Mouse (Mus musculus) small intestine, adult 2 months (tissue): Measurements from ENCODE around the gene Nod2. TPM values are rescaled to one million over a fixed set of nuclear protein-coding genes. Genes with fewer than 3 reads are reported as not detected.

Experiments used
- H3K27ac ChIP-seq: fragments of 200-500 bp; 2 replicates; pipeline ENCODE4 v1.5.1; 2012; ENCODE audit warnings: low read depth, low read length, control low read depth, inconsistent platforms; ENCODE audit not compliant: insufficient read depth
- H3K27me3 ChIP-seq: fragments of 200-500 bp; 2 replicates; pipeline ENCODE4 v1.6.1; 2012; ENCODE audit warnings: mild to moderate bottlenecking, moderate library complexity, low read length, inconsistent platforms; ENCODE audit not compliant: control insufficient read depth, insufficient read depth
- H3K36me3 ChIP-seq: fragments of 200-500 bp; 2 replicates; pipeline ENCODE4 v1.6.1; 2012; ENCODE audit warnings: mild to moderate bottlenecking, low read length, control low read depth, inconsistent platforms; ENCODE audit not compliant: control insufficient read depth, insufficient read depth
- H3K4me1 ChIP-seq: fragments of 200-500 bp; 2 replicates; pipeline ENCODE4 v1.6.1; 2012; ENCODE audit warnings: low read length, inconsistent platforms, mixed read lengths; ENCODE audit not compliant: control insufficient read depth, insufficient read depth, insufficient read length
- H3K4me3 ChIP-seq: fragments of 200-500 bp; 2 replicates; pipeline ENCODE4 v1.5.1; 2012; ENCODE audit warnings: low read depth, mild to moderate bottlenecking, control low read depth, inconsistent platforms, low read length, moderate library complexity
- CTCF ChIP-seq: fragments of 200-500 bp; IDR thresholded peaks from 2 replicates; pipeline ENCODE4 v1.5.1; 2012; ENCODE audit warnings: low read depth, mild to moderate bottlenecking, control low read depth, inconsistent platforms, low read length, moderate library complexity, mixed read lengths; ENCODE audit not compliant: insufficient replicate concordance, insufficient read length; ENCODE audit errors: extremely low read depth
- POLR2A ChIP-seq: fragments of 200-500 bp; IDR thresholded peaks from 2 replicates; pipeline ENCODE4 v1.6.1; 2012; ENCODE audit warnings: low read depth, mild to moderate bottlenecking, control low read depth, inconsistent platforms, low read length, moderate library complexity
- WGBS: fragments of 180-500 bp; shearing (Covaris S2); methylation state at CpG from one replicate; pipeline ENCODE4 v1.1.7; 2018; 5-methylcytosine and 5-hydroxymethylcytosine counted together
- polyA plus RNA-seq: library from polyadenylated mRNA; depleted of rRNA; stranded (reverse); fragments of >200 nt; gene quantifications from 2 replicates; pipeline ENCODE4 v1.2.3, GENCODE M21; 2012

The Nod2 gene
- polyA plus RNA-seq, 1 experiment: 2.2 TPM

DNA sequence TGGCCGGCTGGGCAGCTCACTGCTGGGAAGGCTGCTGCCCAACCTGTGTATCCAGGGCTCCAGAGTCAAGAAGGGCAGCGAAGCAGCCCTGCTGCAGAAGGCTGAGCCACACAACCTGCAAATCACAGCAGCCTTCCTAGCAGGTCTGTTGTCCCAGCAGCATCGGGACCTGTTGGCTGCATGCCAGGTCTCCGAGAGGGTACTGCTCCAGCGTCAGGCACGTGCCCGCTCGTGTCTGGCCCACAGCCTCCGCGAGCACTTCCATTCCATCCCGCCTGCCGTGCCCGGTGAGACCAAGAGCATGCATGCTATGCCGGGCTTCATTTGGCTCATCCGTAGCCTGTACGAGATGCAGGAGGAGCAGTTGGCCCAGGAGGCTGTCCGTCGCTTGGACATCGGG is 17.8 kb downstream of the Nod2 start:
- Histone ChIP-seq H3K36me3 (peaks cover 4% of the 10 kb centered on the region; the same call in 1 of the 2 replicates), H3K4me3 (no peak overlapping the region), H3K27ac (no peak overlapping the region), H3K4me1 (peaks cover 24% of the 10 kb centered on the region), H3K27me3 (no peaks in the 10 kb centered on the region)
- WGBS: 81% methylated on average over 19 of the region's 19 CpGs
- TF ChIP-seq CTCF (no peak), POLR2A (no peak)

DNA sequence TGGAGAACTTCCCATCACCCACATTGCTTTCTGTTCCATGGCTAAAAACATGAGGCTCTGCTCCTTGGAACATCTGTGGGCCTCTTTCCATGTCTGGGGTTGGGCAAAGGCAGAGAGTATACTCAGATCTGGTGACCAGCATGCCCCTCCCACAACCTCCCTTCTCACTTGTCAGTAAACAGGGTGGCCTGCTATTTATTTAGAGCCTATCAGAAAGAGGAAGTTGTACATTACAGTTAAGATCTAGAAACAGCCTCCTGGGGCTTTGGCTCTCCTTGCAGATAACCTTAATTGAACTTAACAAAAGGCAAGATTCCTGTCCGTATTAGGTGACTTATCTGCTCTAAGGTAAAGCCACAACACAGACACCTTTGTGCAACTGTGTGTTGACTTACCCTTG is 19.3 kb downstream of the Nod2 start:
- TF ChIP-seq POLR2A (no peak), CTCF (no peak)
- H3K4me1 ChIP-seq: peaks cover 24% of the 10 kb centered on the region
- peak overlapping the region; percentile 62 for H3K27ac ChIP-seq
- WGBS: 3% methylated on average over 1 of the region's 1 CpGs
- H3K27me3 ChIP-seq: no peaks in the 10 kb centered on the region
- H3K36me3 ChIP-seq: no peaks in the 10 kb centered on the region
- H3K4me3 ChIP-seq: no peak overlapping the region

DNA sequence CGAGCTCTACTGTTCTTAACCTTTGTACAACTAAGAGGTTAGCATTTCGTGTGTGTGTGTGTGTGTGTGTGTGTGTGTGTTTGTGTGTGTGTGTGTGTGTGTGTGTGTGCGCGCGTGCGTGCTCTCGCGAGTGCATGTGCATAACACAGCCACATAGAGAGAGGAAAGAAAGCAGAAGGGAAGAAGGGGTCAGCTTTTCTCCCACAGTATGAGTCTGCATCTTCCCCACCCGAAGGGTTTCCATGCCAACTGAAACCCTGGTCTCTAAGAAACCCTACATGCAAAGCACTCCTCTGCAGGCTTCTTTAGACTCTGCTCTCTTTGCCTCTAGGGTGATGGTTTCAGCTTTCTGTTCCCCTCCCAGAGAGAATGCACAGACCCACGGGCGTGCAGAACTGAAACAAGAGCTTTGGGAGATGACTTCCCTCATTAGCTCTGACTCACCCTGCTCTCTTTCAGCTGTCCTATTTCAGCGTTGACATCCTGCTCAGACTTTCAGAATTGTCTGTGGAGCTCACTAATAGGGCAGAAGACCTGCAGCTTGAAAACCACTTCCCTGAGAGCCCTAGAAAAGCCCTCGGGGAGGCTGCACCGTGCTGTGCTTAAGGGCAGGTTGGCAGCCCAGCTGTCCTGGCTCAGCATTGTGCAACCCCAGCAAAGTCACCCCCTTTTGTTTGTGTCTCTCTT is 21.4 kb downstream of the Nod2 start:
- no peaks in the 10 kb centered on the region for H3K27me3 ChIP-seq
- H3K4me1 ChIP-seq: peaks cover 24% of the 10 kb centered on the region
- 71% methylated on average over 14 of the region's 14 CpGs for WGBS
- TF ChIP-seq POLR2A (no peak), CTCF (no peak)
- peak overlapping the region; percentile 77 for H3K27ac ChIP-seq
- no peak overlapping the region for H3K4me3 ChIP-seq
- H3K36me3 ChIP-seq: no peaks in the 10 kb centered on the region

DNA sequence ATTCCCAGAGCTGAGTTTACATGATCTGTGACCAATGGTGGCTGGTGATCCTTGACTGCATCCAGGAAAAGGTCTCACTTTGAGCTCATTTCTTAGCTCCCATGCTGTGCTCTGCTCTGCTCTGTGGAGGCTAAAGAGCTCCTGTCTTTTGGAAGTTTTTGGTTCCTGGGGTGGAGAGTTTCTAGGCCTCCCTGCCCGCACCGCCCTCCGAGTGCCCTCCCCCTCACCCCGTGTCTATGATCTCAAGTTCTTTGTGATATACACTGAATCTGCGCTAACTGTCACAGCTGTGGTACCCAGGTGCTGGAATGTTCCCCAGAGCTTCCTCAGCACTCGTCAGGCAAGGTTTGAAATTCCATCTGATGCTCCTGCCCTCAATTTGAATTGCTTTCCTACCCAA is 23.7 kb downstream of the Nod2 start:
- peaks cover 14% of the 10 kb centered on the region for H3K4me1 ChIP-seq
- H3K27ac ChIP-seq: no peak overlapping the region
- no peak overlapping the region for H3K4me3 ChIP-seq
- TF ChIP-seq POLR2A (no peak), CTCF (no peak)
- no peaks in the 10 kb centered on the region for H3K36me3 ChIP-seq
- 92% methylated on average over 6 of the region's 6 CpGs for WGBS
- no peaks in the 10 kb centered on the region for H3K27me3 ChIP-seq

DNA sequence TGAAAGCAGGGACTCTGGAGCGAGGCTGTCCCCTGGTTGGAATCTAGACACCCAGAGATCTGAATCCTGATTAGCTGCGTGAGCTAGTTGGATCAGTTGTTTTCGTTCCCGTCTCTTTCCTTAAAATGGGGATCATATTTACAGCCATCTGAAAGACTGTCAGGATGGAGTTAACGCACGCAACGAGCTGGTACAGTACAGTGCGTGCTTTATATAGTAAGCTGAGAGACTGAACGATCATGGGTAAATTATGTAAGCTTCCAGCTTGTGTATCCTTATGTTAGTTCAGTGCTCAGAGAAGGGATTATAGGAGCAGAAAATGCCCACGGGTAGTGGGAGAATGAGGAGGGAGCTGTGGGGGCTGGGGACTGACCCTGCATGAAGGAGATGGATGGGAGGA is 24.5 kb downstream of the Nod2 start:
- WGBS: 91% methylated on average over 10 of the region's 10 CpGs
- H3K4me3 ChIP-seq: no peak overlapping the region
- H3K4me1 ChIP-seq: peaks cover 11% of the 10 kb centered on the region
- H3K27ac ChIP-seq: no peak overlapping the region
- no peaks in the 10 kb centered on the region for H3K27me3 ChIP-seq
- TF ChIP-seq CTCF (no peak), POLR2A (no peak)
- no peaks in the 10 kb centered on the region for H3K36me3 ChIP-seq

DNA sequence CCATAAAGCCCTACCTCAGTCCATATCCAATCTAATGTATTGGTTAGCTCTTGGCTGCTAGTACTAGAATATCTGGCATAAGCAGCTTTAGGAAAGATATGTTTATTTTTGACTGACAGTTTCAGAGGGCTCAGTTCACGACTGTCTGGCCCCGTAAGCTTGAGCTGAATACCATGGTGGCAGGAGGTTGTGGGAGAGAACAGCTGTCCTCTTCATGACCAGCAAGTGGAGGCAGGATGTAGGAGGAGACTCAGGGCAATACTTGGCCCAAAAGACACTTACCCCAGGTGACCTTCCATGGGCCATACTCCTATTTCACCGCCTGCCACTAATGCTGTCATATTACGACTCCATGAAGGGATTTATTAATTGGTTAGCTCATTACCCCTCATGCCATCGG is 26.7 kb downstream of the Nod2 start:
- Histone ChIP-seq H3K36me3 (no peaks in the 10 kb centered on the region), H3K4me1 (peaks cover 8% of the 10 kb centered on the region; the same call in 1 of the 2 replicates), H3K27me3 (no peaks in the 10 kb centered on the region), H3K4me3 (no peak overlapping the region), H3K27ac (no peak overlapping the region)
- TF ChIP-seq CTCF (no peak), POLR2A (no peak)
- WGBS: 74% methylated on average over 5 of the region's 5 CpGs

DNA sequence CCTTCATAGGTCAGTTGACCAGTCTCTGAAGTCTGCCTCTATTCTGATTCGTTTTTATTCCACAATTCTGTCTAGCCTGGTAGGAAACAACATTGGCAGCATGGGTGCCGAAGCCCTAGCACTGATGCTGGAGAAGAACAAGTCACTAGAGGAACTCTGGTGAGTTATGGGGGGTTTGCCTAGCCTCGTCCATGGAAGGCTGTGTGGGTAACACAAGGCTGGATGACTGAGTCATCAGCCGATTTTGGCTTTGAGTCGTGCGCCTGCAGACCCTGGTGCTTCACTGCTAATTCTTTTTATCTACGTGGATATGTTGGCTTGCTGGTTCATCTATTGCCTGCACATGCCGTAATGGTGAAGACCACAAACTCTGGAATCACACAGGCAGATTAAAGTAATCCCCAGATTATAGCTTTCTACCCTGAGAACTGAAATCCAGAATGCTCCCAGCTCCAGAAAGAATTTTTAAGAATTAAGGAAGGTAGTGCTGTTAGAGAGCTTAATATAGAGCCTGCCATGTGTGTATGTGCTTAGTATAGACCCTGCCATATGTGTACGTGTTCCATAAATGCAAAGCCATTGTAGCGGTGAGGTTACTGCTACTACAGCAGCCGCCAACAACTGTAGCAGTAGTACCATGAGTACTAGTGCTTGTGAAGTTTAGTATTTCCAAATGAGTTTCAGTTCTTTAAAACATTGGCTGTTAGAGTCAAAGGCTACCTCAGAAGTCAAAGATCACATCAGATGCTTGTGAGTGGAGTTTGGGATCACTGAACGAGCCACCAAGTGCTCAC is 28.5 kb downstream of the Nod2 start:
- WGBS: 92% methylated on average over 12 of the region's 12 CpGs
- Histone ChIP-seq H3K36me3 (no peaks in the 10 kb centered on the region; the same call in 1 of the 2 replicates), H3K27me3 (no peaks in the 10 kb centered on the region), H3K27ac (no peak overlapping the region), H3K4me1 (peaks cover 3% of the 10 kb centered on the region; the same call in 1 of the 2 replicates), H3K4me3 (no peak overlapping the region)
- no peak for TF ChIP-seq CTCF
- TF ChIP-seq POLR2A: no peak
